Mouse (Mus musculus) B cell, adult 2 months (primary cell): ENCODE data around the gene Mpeg1.
A peak's percentile ranks its signal among the peaks of the same experiment; 100 is the strongest.

Experiments
- DNase-seq, 2 experiments: peaks; one replicate each; pipeline ENCODE4 v3.0.0; 2022

The Mpeg1 gene

GRCm38 (mm10) chr19:12465530-12466144 is 5.1 kb downstream of the Mpeg1 start:
- DNase-seq = no peak

GRCm38 (mm10) chr19:12466204-12466603 is 5.6 kb downstream of the Mpeg1 start:
- DNase-seq = peak; percentile 80 to 81

- peak; percentile 74 for DNase-seq
These were observed 6.9 kb downstream of the Mpeg1 start for GRCm38 (mm10) chr19:12467436-12467835.

GRCm38 (mm10) chr19:12471866-12472265 is 11.3 kb downstream of the Mpeg1 start:
- no peak for DNase-seq

GRCm38 (mm10) chr19:12472381-12472976 is 11.9 kb downstream of the Mpeg1 start:
- DNase-seq = no peak

- no peak for DNase-seq
These were observed 12.6 kb downstream of the Mpeg1 start for GRCm38 (mm10) chr19:12473201-12473641.

GRCm38 (mm10) chr19:12473951-12474350 is 13.4 kb downstream of the Mpeg1 start:
- no peak for DNase-seq

GRCm38 (mm10) chr19:12475380-12476250 is 15.0 kb downstream of the Mpeg1 start:
- DNase-seq = peak; percentile 47 to 55

- peak in 1 of 2 experiments; percentile 29 for DNase-seq
These were observed 16.2 kb downstream of the Mpeg1 start for GRCm38 (mm10) chr19:12476721-12477270.

GRCm38 (mm10) chr19:12478369-12478768 is 17.8 kb downstream of the Mpeg1 start:
- DNase-seq = no peak

GRCm38 (mm10) chr19:12483782-12484181 is 23.2 kb downstream of the Mpeg1 start:
- DNase-seq = no peak

- DNase-seq = no peak
These were observed 23.6 kb downstream of the Mpeg1 start for GRCm38 (mm10) chr19:12484210-12484609.

- DNase-seq = no peak
These were observed 24.6 kb downstream of the Mpeg1 start for GRCm38 (mm10) chr19:12485223-12485622.

- DNase-seq = no peak
These were observed 25.1 kb downstream of the Mpeg1 start for GRCm38 (mm10) chr19:12485631-12486030.

GRCm38 (mm10) chr19:12486875-12487274 is 26.3 kb downstream of the Mpeg1 start:
- DNase-seq = no peak

- DNase-seq = no peak
These were observed 27.1 kb downstream of the Mpeg1 start for GRCm38 (mm10) chr19:12487511-12488204.

GRCm38 (mm10) chr19:12488205-12488966 is 27.8 kb downstream of the Mpeg1 start:
- DNase-seq = peak; percentile 59 to 62

- no peak for DNase-seq
These were observed 28.5 kb downstream of the Mpeg1 start for GRCm38 (mm10) chr19:12488969-12489674.

GRCm38 (mm10) chr19:12489675-12490570 is 29.3 kb downstream of the Mpeg1 start:
- no peak for DNase-seq

GRCm38 (mm10) chr19:12491636-12492035 is 31.1 kb downstream of the Mpeg1 start:
- no peak for DNase-seq
